Mouse (Mus musculus): ENCODE measurements around the gene Umps.
A peak's percentile ranks its signal among the peaks of the same experiment; 100 is the strongest.

Gene Umps

DNA sequence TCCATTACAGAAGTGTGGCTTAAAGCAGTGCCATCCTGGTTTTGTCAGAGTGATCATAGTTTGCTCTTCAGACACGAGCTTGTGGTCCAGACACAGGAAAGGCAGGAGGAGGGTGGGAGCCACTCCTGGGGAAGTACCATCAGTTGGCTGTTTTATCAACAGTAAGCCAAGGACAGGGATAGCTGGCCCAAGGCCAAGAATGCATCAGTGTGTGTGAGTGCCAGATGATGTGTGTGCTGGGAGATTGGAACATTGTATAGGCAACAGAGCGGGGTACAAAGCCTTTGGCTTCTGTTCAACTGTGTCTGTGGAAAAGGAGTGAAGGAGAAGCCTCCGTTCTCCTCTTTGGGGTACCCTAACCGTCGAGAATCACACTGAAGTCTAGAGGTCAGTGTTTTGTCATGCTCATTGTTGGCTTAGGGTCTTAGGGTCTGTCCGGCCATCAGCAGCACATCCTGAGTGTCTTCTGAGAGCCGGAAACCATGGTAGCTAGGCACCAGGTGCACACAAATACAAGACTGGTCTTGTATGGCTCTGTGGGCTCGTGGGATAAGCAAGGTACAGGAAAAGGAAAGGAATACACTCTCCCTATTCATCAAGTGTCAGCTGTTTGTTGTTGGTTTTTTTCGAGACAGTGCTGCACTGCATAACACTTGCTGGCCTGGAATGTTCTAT lies 37.9 kb downstream of the Umps start:
- DNase-seq (ENCODE audit: low spot score) = no peak

DNA sequence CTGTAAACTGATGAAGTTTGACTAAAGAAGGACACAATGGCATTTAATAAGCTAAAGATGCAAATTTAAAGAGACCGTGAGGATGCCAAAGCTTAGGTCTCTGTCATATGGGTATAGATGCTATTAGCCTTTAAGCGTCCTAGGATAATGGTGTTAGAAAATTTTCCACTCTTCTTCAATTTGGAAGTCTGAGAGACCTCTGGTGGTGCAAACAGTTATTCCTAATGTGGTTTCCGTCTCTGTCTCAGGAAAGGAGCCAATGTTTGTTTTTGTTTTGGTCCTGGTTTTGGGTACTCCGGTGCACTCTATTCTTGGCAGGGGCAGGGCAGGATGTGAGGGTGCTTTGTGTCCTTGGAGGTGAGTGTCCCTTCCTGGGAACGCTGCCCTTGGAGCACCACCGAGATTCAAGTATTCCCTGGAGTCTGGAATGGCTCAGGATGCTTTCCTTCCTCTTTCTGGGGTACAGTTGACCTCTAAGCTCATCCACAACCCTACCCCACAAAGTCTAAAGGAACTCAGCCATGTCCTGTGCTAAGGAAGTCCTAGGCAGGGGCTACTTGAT lies 39.5 kb downstream of the Umps start:
- no peak for DNase-seq (ENCODE audit: low spot score)

DNA sequence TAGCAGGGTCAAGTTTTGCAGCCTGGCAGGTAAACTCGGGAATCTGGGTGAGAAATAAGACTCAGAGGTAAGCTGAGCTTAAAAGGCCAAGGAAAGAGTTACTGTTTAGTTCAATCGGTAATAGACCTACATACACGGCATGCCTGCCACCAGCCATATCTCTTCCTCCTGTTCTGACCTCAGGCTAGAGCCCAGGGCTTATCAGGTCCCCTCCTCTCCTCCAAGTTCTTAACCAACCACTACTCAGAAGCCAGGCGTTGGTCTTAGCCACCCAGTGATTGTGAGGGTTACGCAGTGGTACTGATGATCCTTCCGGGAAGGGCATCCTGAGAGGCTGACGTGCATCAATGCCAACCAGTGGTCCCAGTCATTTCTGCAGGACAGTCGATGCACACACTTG lies 43.1 kb downstream of the Umps start:
- no peak for DNase-seq (ENCODE audit: low spot score)

DNA sequence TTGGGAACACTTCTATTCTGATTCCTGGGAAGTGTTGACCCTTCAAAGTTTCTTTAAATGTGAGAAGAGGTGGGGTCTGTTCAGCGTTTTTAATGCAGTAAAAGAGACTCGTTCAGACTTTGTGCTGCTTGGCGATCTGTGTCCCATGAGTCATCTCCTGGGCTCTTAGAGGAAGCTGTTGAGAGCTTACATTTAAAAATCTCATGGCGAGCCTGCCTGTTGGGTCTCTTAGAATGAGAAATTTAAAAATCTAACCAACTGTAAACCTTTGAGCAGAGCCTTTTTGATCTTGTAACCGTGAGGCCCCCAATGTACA lies 43.9 kb downstream of the Umps start:
- DNase-seq (ENCODE audit: low spot score) = no peak

DNA sequence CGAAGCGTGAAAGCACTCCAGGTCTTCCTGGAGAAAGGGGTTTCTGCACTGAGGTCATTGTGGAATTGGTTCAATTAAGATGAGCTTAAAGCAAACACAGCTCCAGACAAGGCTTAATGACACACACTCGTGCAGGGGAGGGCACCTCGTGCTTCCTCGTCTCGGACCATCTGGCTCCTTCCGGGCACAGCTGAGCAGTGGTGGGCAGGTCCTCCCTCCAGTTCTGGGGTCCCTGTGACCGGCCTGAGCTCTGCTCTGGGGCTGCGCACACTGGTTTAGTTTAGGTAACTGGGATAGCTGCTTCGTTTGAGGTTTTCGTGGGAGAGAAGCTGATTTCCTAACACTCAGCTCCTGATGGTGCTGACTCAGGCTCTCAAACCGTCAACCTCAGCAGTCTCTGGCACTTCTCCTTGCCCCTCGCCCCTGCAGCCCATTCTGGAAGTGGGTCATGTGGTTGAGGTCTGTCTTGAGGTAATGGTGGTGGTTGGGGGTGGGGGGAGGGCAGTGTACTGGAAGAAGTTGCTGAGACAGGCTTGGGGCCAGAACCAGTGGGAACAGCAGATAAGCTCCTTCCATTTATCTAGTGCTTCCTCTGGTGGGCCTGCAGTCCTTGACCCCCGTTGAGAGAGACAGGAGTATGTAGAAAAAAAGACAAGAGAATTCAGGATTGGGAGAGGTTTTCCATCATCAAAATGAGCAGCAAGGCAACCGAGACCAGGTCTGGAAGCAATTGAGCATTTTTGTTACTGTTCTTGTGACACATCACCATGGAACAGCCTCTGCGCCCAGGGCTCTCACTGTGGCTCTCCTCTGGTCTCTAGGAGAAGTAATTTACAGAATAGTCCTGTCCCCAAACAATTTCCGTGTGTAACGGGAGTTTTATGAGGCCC lies 44.5 kb downstream of the Umps start:
- peak; percentile 63 for DNase-seq (ENCODE audit: low spot score)

DNA sequence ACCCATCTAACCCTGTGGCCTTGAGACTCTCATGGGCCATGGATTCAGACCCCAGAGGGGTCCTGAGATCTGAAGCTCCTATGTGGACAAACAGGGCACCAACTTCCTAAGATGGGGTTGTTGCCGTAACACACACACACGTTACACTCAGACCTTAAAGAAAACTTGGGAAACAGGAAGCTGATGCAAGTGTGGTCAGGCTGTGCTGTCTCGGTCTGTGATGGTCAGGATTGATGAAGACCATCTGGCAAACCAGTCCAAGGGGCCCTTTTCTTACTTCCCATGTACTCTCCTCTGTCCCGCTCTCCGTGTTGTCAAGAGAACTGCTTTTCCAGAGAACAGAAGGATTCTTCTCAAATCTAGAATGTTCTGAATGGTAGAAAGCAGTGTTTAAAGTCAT lies 45.3 kb downstream of the Umps start:
- no peak for DNase-seq (ENCODE audit: low spot score)

DNA sequence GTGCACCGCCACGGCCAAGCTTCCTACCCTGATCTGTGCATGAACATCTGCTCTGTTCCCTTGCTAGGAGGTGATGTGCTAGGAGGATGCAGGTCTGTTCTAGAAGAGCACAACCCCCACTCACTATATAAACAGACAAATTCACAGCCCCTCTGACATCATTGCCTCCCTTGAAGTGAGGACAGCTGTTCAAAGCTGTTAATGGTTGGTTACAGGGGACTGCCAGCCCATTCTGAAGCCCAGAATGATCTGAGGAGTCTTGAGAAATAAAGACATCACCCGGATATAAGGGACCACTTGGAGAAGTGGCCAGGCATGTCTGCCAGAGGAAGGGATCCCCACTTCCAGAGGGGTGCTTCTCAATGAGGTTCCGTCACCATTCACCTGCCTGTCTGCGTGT lies 48.9 kb downstream of the Umps start:
- DNase-seq (ENCODE audit: low spot score) = no peak

DNA sequence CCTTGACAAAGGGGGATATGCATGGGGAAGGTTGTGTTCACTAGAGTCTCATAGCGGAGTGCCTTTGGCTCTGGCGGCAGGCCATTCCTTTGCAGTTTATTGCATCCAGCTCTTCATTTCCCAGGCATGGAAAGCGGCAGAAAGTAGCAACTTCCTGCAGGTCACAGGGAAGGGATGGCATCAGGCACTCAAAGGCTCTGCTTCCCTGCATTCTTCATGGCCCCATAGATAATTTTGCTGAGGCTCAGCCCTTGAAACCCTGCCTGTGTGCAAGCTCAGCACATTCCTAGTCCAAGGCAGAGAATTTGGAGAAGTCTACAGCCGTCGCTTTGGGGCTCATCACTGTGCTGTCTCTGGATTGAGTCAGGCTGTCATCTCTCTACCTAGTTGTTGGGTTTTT lies 49.4 kb downstream of the Umps start:
- no peak for DNase-seq (ENCODE audit: low spot score)

DNA sequence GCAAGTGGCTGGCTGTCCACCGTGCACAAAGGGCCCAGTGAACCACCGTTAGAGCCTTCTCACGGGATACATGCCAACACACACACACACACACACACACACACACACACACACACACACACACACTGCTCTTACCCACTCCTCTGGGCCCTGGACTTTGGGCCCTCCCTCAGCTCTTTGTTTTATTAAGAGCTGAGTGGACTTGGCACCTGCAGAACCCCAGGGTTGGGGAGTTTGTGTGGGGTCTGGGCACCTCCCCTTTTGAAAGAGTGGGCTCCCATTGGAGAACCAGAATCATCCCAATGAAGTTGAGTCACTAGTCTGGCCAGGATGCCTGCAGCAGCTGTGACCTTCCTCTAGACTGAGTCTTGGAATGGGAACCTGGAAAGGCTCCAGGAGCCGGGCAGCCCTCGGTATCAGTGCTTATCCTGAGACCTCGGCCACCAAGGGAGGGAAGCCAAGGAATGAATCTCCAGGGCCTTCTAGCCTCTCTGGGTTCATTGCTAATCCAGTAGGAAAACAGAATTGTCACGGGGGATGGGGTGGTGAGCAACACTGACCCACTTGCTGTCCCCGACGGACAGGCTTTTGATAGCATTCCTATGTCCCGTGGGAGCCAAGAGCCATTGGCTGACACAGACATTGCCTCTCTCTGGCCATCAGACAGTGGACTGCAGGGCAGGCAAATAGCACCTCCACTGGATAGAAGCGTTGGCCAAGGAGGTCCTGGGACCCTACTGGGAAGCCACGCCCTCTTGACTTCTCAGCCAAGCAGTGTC lies 50.2 kb downstream of the Umps start:
- no peak for DNase-seq (ENCODE audit: low spot score)

DNA sequence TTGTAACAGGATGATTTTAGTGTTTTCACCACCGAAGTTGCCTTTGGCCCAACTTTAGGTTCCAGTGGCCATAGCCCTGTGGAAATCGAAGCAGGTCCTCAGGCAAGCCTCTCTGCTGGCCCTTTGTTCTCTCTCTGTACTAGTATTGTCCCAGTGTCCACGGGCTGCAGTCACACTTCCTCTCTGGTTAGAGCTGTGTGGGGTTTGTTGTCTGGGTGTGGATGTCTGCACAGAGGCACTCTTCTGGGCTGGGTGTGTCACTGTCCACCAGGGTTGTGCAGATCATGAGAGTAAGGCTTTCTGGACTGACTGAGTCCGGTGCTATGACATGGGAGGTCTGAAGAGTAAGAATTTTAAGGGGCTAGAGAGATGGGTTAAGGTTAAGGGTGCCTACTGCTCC lies 51.8 kb downstream of the Umps start:
- no peak for DNase-seq (ENCODE audit: low spot score)

DNA sequence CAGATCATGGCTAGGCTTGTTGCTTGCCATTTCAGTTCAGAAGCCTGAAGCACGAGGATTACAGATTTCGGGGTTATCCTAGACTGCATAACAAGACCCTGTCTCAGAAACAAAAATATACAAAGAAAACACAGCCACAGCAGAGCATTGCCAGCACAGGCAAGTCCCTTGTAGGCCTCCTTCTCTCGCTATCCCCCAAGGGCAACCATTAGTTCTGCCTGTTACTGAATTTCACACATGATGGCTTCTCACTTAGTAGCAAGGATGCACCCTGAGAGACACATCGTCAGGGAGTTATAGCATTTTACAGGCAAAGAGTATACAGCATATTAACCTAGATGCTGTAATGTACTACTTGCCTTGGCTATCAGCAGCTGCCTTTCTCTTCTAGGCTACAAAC lies 58.6 kb downstream of the Umps start:
- DNase-seq (ENCODE audit: low spot score) = no peak
